8 mouse cellular contexts compared by ENCODE assay signal in genomic region chr7:44895593-44896434, GRCm38 (mm10). TPM values are rescaled to one million over a fixed set of nuclear protein-coding genes. Genes with fewer than 3 reads are reported as not detected.
DNase-seq lines count a peak whose midpoint lies in the region; ATAC-seq and TF ChIP-seq lines count a peak whose summit lies in the region.

Gene Fuz, plus strand, starts transcription at chr7:44896079.

- H3K36me3 ChIP-seq in CH12.LX (replicated peaks in 1 of 2; ENCODE audit: control insufficient read depth in 1 of 2, insufficient read depth in 1 of 2, low read length in 1 of 2): peaks cover 20 to 33% of the 10 kb centered on the region in 2 experiments
- H3K36me3 ChIP-seq in forebrain, embryonic 11.5 days (ENCODE audit: control insufficient read depth, insufficient read depth, low read length): no peaks in the 10 kb centered on the region; the same call in 1 of the 2 replicates
- H3K36me3 ChIP-seq in heart, embryonic 16.5 days (ENCODE audit: control insufficient read depth, insufficient read depth): no peaks in the 10 kb centered on the region; the same call in 1 of the 2 replicates
- peaks cover 22% of the 10 kb centered on the region for H3K36me3 ChIP-seq in liver, embryonic 15.5 days (replicated peaks)
- peaks cover 24% of the 10 kb centered on the region for H3K36me3 ChIP-seq in neural tube, embryonic 12.5 days

- no peak for TF ChIP-seq EP300 in CH12.LX (IDR thresholded peaks at IDR 0.05; ENCODE audit: low read length)

- TF ChIP-seq CTCF in CH12.LX (conservative IDR thresholded peaks at IDR 0.05 in 1 of 2, IDR thresholded peaks at IDR 0.05 in 1 of 2; ENCODE audit: low read depth in 2 of 2, low read length in 2 of 2): peak in 1 of 2 experiments; percentile 74; a peak in 2 of 4 replicates

- peaks cover 13 to 44% of the 10 kb centered on the region in 2 experiments for H3K4me1 ChIP-seq in CH12.LX (ENCODE audit: control insufficient read depth in 1 of 2, insufficient read depth in 2 of 2)
- peaks cover 24% of the 10 kb centered on the region for H3K4me1 ChIP-seq in forebrain, embryonic 11.5 days (replicated peaks; ENCODE audit: control insufficient read depth, insufficient read depth, low read length)
- H3K4me1 ChIP-seq in heart, embryonic 16.5 days (ENCODE audit: control insufficient read depth, insufficient read depth, low read length): peaks cover 29% of the 10 kb centered on the region
- peaks cover 78% of the 10 kb centered on the region for H3K4me1 ChIP-seq in liver, embryonic 15.5 days (replicated peaks)
- peaks cover 51% of the 10 kb centered on the region for H3K4me1 ChIP-seq in neural tube, embryonic 12.5 days

- under 1% methylated on average over 34 of the region's 34 CpGs for WGBS in forebrain, embryonic 11.5 days
- 2% methylated on average over 34 of the region's 34 CpGs for WGBS in heart, embryonic 16.5 days
- 2% methylated on average over 34 of the region's 34 CpGs for WGBS in liver, embryonic 15.5 days (ENCODE audit: insufficient replicate concordance)
- WGBS in neural tube, embryonic 12.5 days: under 1% methylated on average over 34 of the region's 34 CpGs

- H3K4me2 ChIP-seq in CH12.LX (ENCODE audit: insufficient read depth, low read depth, poor library complexity, severe bottlenecking): peak within 1 kb of the TSS; percentile 53
- peak within 1 kb of the TSS; percentile 85 for H3K4me2 ChIP-seq in forebrain, embryonic 11.5 days (ENCODE audit: low read depth, low read length, severe bottlenecking)
- H3K4me2 ChIP-seq in heart, embryonic 16.5 days (ENCODE audit: low read depth, low read length): peak within 1 kb of the TSS; percentile 70
- H3K4me2 ChIP-seq in liver, embryonic 15.5 days: peak within 1 kb of the TSS; percentile 82
- peak within 1 kb of the TSS; percentile 83 for H3K4me2 ChIP-seq in neural tube, embryonic 12.5 days (replicated peaks)

- peak; percentile 95 for DNase-seq in CH12.LX (ENCODE audit: extremely low read depth)
- peak; percentile 87 for DNase-seq in c-Kit-positive CD71-positive TER-119-negative erythroid progenitor cells, embryonic 14.5 days (ENCODE audit: low read depth)
- DNase-seq in forebrain, embryonic 11.5 days (ENCODE audit: low spot score): peak; percentile 93
- peak; percentile 93 to 96 for DNase-seq in kidney, postnatal 36 days
- peak; percentile 98 for DNase-seq in telencephalon, adult 2 months (ENCODE audit: low read depth, low spot score)

- H3K9me3 ChIP-seq in CH12.LX (replicated peaks; ENCODE audit: low read length): no peaks in the 10 kb centered on the region
- H3K9me3 ChIP-seq in forebrain, embryonic 11.5 days (ENCODE audit: control insufficient read depth, low read length): no peaks in the 10 kb centered on the region
- H3K9me3 ChIP-seq in heart, embryonic 16.5 days (replicated peaks; ENCODE audit: control insufficient read depth, low read length): no peaks in the 10 kb centered on the region
- no peaks in the 10 kb centered on the region for H3K9me3 ChIP-seq in liver, embryonic 15.5 days (replicated peaks)
- H3K9me3 ChIP-seq in neural tube, embryonic 12.5 days: no peaks in the 10 kb centered on the region

- H3K27me3 ChIP-seq in CH12.LX (replicated peaks): no peaks in the 10 kb centered on the region
- no peaks in the 10 kb centered on the region for H3K27me3 ChIP-seq in forebrain, embryonic 11.5 days (ENCODE audit: control insufficient read depth, insufficient read depth, low read length)
- no peaks in the 10 kb centered on the region for H3K27me3 ChIP-seq in heart, embryonic 16.5 days (ENCODE audit: control insufficient read depth, insufficient read depth, low read length)
- no peaks in the 10 kb centered on the region for H3K27me3 ChIP-seq in liver, embryonic 15.5 days
- no peaks in the 10 kb centered on the region for H3K27me3 ChIP-seq in neural tube, embryonic 12.5 days (replicated peaks)

- peak within 1 kb of the TSS; percentile 65 for H3K9ac ChIP-seq in CH12.LX (ENCODE audit: insufficient read depth, low read depth)
- peak within 1 kb of the TSS; percentile 76 for H3K9ac ChIP-seq in forebrain, embryonic 11.5 days (ENCODE audit: low read length)
- H3K9ac ChIP-seq in heart, embryonic 16.5 days (ENCODE audit: low read length): peak within 1 kb of the TSS; percentile 88
- H3K9ac ChIP-seq in liver, embryonic 15.5 days: peak within 1 kb of the TSS; percentile 59
- H3K9ac ChIP-seq in neural tube, embryonic 12.5 days: peak within 1 kb of the TSS; percentile 64

- peak within 1 kb of the TSS; percentile 55 to 72 (median 61) for H3K4me3 ChIP-seq in CH12.LX (replicated peaks in 1 of 3; ENCODE audit: low read depth in 2 of 3, low read length in 2 of 3, poor library complexity in 1 of 3)
- H3K4me3 ChIP-seq in forebrain, embryonic 11.5 days (ENCODE audit: low read depth, low read length): peak within 1 kb of the TSS; percentile 61
- H3K4me3 ChIP-seq in heart, embryonic 16.5 days (ENCODE audit: low read length): peak within 1 kb of the TSS; percentile 75
- peak within 1 kb of the TSS; percentile 66 for H3K4me3 ChIP-seq in liver, embryonic 15.5 days (replicated peaks)
- peak within 1 kb of the TSS; percentile 57 for H3K4me3 ChIP-seq in neural tube, embryonic 12.5 days

- in situ Hi-C loops in CH12.LX (cut with MboI; ENCODE audit: low pct_ligation_motif_present, low pct_unique_long_range_greater_than_20kb, low sequenced_read_pairs): no loop called here

- no peak within 1 kb of the TSS for H3K27ac ChIP-seq in CH12.LX (ENCODE audit: insufficient read depth, low read depth)
- H3K27ac ChIP-seq in forebrain, embryonic 11.5 days (ENCODE audit: low read depth, low read length): peak within 1 kb of the TSS; percentile 88
- H3K27ac ChIP-seq in heart, embryonic 16.5 days (ENCODE audit: low read length): peak within 1 kb of the TSS; percentile 91
- peak within 1 kb of the TSS; percentile 72 for H3K27ac ChIP-seq in liver, embryonic 15.5 days (replicated peaks)
- H3K27ac ChIP-seq in neural tube, embryonic 12.5 days: peak within 1 kb of the TSS; percentile 57; the same call in 1 of the 2 replicates

- no peak; the same call in 1 of the 2 replicates for TF ChIP-seq RAD21 in CH12.LX (IDR thresholded peaks at IDR 0.05; ENCODE audit: low read depth, low read length)

- peak; percentile 67 for ATAC-seq in forebrain, embryonic 11.5 days (replicated peaks; ENCODE audit: low FRiP score)
- ATAC-seq in heart, embryonic 16.5 days (replicated peaks; ENCODE audit: extremely low read depth, insufficient read depth, low FRiP score): peak; percentile 49
- peak; percentile 16; the same call in 1 of the 2 replicates for ATAC-seq in liver, embryonic 15.5 days (ENCODE audit: insufficient read depth)
- peak; percentile 68 for ATAC-seq in neural tube, embryonic 12.5 days (ENCODE audit: low FRiP score, low read depth)

- dilution Hi-C loops in CH12.LX (cut with MboI; ENCODE audit: extremely low pct_ligation_motif_present, extremely low pct_unique_long_range_greater_than_20kb, low sequenced_read_pairs): no loop called here

- TF ChIP-seq POLR2A in CH12.LX (IDR thresholded peaks at IDR 0.05; ENCODE audit: low read depth, low read length): peak; percentile 75

- H3K79me2 ChIP-seq in CH12.LX (replicated peaks; ENCODE audit: control insufficient read depth, extremely low read depth, insufficient read depth, poor library complexity, severe bottlenecking): peaks cover 10% of the 10 kb centered on the region

TF ChIP-seq in CH12.LX, 34 proteins besides CTCF, POLR2A, EP300 and RAD21 (continues in another document):
- TF ChIP-seq TCF12 (IDR thresholded peaks at IDR 0.05; ENCODE audit: low read depth, low read length) (peak; percentile 86), ZC3H11A (IDR thresholded peaks at IDR 0.05; ENCODE audit: low read depth, low read length) (no peak), ZNF384 (IDR thresholded peaks at IDR 0.05; ENCODE audit: low read depth, low read length) (0 out of 2 replicates have a peak, but pooled peaks have one; percentile 24), NRF1 (IDR thresholded peaks at IDR 0.05; ENCODE audit: low read depth, low read length) (peak; percentile 74), GABPA (IDR thresholded peaks at IDR 0.05; ENCODE audit: insufficient replicate concordance, low read depth, low read length) (peak; percentile 24; the same call in 1 of the 2 replicates), MAFK (IDR thresholded peaks at IDR 0.05; ENCODE audit: insufficient replicate concordance, low read length) (0 out of 2 replicates have a peak, but pooled peaks have one; percentile 16), ETS1 (conservative IDR thresholded peaks at IDR 0.05; ENCODE audit: low read depth, low read length) (0 out of 2 replicates have a peak, but pooled peaks have one; percentile 25), MAZ (IDR thresholded peaks at IDR 0.05; ENCODE audit: low read depth, low read length) (peak; percentile 89), JUND (conservative IDR thresholded peaks at IDR 0.05; ENCODE audit: low read depth, low read length) (no peak), CHD1 (IDR thresholded peaks at IDR 0.05; ENCODE audit: low read depth, low read length) (peak; percentile 76; the same call in 1 of the 2 replicates), HCFC1 (IDR thresholded peaks at IDR 0.05; ENCODE audit: low read depth, low read length) (peak; percentile 90), MEF2A (IDR thresholded peaks at IDR 0.05; ENCODE audit: borderline replicate concordance, low read depth, low read length) (peak; percentile 64; the same call in 1 of the 2 replicates), JUN (IDR thresholded peaks at IDR 0.05; ENCODE audit: insufficient read depth, low read depth, low read length) (no peak), MYC (IDR thresholded peaks at IDR 0.05; ENCODE audit: low read depth, low read length) (peak; percentile 95), ZKSCAN1 (IDR thresholded peaks at IDR 0.05; ENCODE audit: borderline replicate concordance, low read depth, low read length) (no peak), SMC3 (IDR thresholded peaks at IDR 0.05; ENCODE audit: low read depth, low read length) (peak; percentile 43), ZMIZ1 (IDR thresholded peaks at IDR 0.05; ENCODE audit: low read depth, low read length) (peak; percentile 68; the same call in 1 of the 2 replicates), KAT2A (IDR thresholded peaks at IDR 0.05; ENCODE audit: insufficient replicate concordance, low read length) (peak; percentile 85; the same call in 1 of the 2 replicates), MAX (IDR thresholded peaks at IDR 0.05; ENCODE audit: low read length) (peak; percentile 77; the same call in 1 of the 2 replicates), E2F4 (IDR thresholded peaks at IDR 0.05; ENCODE audit: insufficient replicate concordance, low read depth, low read length) (peak; percentile 81; the same call in 1 of the 2 replicates)

RNA-seq across cellular contexts. Expression of gene Fuz, which starts in this region (rescaled TPM):
- total RNA-seq in CH12.LX (2012; rRNA removed) (12.2 and 16.9 TPM in 2 replicates), CH12.LX (2014; rRNA removed) (16.1 and 16.7 TPM in 2 replicates)
- 15.9 and 17.1 TPM in 2 replicates for polyA plus RNA-seq in CH12.LX (2012; ENCODE audit: insufficient read length, low read depth)
- polyA plus RNA-seq in forebrain, embryonic 11.5 days (2014; fragmentation: Nextera tagmentation; extraction: Ambion mirVana): 32.9 TPM in 2 replicates
- polyA plus RNA-seq in heart, embryonic 16.5 days (2015; fragmentation: Nextera tagmentation; extraction: Ambion mirVana): 15.3 and 16.0 TPM in 2 replicates
- 6.7 and 6.9 TPM in 2 replicates for polyA plus RNA-seq in liver, embryonic 15.5 days (2015; fragmentation: Nextera tagmentation; extraction: Ambion mirVana)
- 17.7 and 19.1 TPM in 2 replicates for polyA plus RNA-seq in neural tube, embryonic 12.5 days (2016; fragmentation: Nextera tagmentation; extraction: Ambion mirVana)

Comparison
In these comparisons a context has a peak if more than half of its experiments do, and no peak if none do; other contexts are left out.
1. ATAC-seq: peak in every context shown above with its lines; median percentile 68 in neural tube, embryonic 12.5 days; 67 in forebrain, embryonic 11.5 days; 49 in heart, embryonic 16.5 days; 16 in liver, embryonic 15.5 days.